Mouse (Mus musculus): ENCODE measurements around the gene Ralgapa2. TPM values are rescaled to one million over a fixed set of nuclear protein-coding genes. Genes with fewer than 3 reads are reported as not detected.

Gene Ralgapa2
- total RNA-seq, 2 experiments from 2014 or later: 33.1 to 35.7 TPM

GRCm38 (mm10) chr2:146300500-146301020, 211.6 kb downstream of the Ralgapa2 start:
- DNase-seq: no peak

DNA sequence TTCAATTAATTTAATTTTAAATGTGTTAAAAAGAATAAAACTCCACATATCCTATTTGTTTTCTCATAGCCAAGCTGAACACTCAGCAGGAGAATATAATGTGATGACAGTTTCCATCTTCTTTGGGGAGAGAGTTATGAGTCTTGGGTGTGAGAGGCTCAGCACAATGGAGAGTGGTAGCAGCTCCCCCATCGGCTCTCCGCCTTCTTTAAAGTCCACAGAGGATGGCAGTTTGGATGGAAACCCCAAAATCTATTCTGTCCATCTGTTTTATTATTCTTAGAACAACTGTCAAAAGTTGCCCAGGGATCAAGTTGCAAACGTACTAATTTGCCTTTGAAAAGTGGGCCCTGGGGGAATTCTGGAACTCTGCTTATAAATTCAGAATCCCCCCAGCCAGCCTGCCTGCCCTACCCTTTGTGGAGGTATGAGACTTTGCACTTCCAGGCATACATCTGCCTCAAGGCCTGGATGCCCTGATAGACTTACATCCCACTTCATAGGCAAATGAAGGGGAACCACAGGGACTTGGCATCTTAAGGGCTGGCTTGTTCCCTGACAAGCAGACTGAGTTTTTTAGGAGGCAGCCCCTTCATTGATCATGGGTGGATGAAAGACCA, 212.2 kb downstream of the Ralgapa2 start:
- no peak for DNase-seq

- no peak for DNase-seq
Observed at GRCm38 (mm10) chr2:146293538-146293937, 218.6 kb downstream of the Ralgapa2 start.

DNA sequence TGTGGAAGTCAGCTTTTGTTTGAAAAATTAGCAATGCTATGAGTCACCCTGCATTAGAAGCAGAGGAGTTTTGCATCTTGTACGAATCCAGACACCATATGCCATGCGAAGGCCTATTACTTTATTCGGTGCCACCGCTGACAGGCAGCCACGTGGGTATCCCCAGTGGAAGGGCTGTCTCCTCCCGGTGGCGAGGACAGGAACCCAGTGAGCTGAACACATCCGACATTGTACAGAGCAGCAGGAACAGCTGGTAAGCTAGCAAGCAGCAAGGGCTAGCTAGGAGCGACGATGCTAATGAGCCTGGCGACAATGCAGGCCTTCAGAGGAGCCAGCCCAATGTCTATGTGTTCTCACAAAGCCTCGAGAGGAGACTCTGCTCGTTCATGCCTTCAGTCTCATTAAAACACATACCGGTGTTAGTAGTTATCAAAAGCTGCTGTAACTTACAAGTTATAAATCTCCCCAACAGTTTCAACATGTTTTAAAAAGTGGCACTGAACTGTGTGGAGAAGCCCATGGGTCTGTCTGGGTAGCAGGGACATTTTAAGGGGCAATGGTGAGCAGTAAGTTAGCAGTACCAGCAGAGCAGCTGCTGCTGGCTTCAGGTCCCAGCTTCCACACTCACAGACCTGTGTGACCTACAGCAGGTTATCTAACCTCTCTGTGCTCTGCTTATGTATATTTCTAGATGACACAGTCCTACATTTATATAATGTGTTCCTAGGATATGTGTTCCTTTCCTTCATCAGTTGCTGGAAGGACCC, 221.1 kb downstream of the Ralgapa2 start:
- no peak for DNase-seq

- DNase-seq: no peak
Observed at GRCm38 (mm10) chr2:146290366-146290765, 221.8 kb downstream of the Ralgapa2 start.

DNA sequence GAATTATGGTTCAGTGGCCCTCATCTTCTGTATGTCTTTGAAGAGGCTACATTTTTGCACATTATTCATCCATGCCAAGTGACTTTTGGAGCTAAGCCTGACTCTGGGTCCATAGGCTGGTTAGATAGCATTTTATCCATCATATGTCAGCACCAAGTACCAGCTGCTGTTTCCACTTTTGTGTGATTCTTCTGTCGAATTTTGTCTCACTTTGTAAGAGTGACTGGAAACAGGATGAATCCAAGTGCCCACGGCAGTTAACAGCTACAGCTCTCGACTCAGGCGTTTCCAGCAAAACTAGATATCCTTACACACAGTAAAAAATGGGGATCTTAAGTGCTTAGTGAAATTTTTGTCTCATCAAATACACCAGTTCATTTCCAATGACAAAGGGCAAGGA, 222.8 kb downstream of the Ralgapa2 start:
- DNase-seq: no peak

DNA sequence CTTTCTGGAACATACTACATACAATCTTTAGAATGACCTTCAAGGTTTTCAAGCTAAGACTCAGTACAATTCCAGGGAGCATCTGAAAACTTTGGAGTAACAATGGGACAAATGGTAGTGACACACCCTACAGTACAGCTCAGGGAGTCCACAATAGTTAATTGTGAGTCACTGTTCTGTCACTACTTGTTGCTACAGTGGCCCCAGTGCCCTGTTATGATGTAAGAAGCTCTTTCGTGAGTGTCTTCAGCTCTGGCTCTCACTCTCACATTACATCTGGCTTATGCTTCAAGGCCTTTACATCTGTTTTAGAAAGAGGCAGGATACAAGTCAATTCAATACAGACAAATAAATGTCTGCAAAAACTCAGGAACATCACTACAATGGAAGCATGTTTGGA, 223.8 kb downstream of the Ralgapa2 start:
- no peak for DNase-seq

- no peak for DNase-seq
Observed at GRCm38 (mm10) chr2:146287531-146287930, 224.6 kb downstream of the Ralgapa2 start.

GRCm38 (mm10) chr2:146281346-146281745, 230.8 kb downstream of the Ralgapa2 start:
- no peak for DNase-seq

GRCm38 (mm10) chr2:146280921-146281274, 231.2 kb downstream of the Ralgapa2 start:
- no peak for DNase-seq

- no peak for DNase-seq
Observed at GRCm38 (mm10) chr2:146280221-146280920, 231.8 kb downstream of the Ralgapa2 start.

GRCm38 (mm10) chr2:146279430-146280220, 232.5 kb downstream of the Ralgapa2 start:
- DNase-seq: no peak

DNA sequence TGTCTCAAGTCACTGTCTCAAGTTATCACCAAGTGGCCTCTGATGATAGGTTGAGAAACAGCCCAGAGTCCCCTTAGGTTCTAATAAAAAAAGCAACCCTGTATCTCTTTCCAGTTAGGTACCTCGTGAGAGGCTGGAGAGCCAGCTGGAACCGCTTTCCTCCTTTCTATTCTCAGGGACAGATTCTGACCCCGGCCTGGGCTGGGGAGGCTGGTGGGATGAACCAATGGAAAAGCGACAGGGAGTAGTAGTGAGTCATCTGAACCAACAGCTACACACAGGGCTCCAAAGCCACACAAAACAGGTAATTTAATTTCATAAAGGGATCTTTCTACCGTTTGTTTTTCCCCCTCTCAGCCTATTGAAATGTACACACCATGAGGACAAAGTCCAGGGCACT, 233.8 kb downstream of the Ralgapa2 start:
- DNase-seq: no peak

DNA sequence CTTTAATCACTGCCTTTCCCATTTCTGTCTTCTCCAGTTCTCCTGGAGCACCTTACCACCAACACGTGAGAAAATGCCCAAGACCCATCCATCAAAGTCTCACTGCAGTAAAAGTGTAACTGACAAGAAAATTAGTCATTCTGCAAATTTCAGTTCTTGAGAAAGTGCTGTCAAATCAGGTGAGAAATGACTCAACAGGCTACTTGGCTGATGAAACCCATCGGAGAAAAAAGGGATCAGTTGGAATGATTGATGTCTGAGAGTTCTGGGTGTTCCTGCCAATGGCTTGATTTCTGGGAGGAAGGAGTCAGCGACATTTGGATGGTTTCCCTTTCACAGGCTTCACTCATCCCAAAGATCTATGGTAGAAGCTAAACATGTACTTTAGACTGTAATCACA, 245.6 kb downstream of the Ralgapa2 start:
- DNase-seq: no peak

DNA sequence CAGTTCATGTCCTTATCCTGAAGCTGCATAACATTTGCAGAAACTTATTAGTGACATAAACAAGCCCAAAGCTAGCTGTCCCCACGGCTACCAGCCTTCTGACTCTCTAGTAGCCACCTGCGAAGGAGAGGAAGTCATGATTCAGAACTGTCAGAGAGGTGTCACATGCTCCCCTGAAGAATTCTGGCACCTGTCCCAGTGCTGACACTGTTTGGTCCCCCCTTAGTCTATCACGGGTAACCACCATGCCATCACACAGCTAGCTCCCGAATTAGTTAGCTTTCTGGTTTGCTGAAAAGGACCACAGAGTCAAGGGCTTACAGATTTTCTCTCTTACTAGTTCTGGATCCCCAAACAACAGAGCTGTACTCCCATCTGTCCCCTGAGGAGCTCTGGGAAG, 247.1 kb downstream of the Ralgapa2 start:
- peak; percentile 51 for DNase-seq

GRCm38 (mm10) chr2:146262966-146263365, 249.2 kb downstream of the Ralgapa2 start:
- no peak for DNase-seq

DNA sequence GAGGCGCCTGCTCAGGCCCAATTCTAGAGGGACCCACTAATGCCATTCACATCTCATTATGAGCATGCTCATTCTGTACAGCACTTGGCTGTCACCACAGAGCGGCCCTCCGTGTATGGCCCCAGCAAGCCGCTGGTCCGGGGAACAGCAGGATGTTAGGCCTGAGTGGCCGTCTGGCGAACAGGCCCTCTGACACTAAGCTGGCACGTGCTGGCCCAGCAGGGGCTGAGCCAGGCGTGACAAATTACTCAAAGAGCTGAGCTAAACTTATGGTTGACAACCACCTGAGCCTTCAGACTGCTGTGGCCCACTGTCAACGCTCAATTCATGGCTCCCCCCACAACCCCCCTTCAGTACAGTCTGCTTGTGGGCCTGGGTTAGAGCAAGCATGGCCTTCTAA, 249.9 kb downstream of the Ralgapa2 start:
- DNase-seq: peak; percentile 10

DNA sequence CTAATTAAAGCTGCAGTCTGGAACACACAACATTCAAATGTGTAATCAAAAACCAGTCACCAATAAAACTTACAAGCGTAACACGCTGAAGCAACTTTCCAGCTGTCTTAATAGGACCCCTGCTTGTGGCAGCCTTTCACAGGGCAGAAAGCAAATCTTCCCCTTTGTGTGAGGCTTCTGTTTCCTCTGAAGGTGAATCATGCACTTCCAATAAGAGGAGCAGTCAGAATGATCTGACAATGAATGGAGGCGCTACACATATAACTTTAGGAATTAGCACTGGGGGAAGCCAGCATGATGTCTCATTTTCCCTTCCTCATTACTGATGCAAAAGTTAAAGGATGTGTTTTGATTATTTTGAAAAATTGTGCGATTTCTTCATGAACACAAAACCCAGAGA, 251.0 kb downstream of the Ralgapa2 start:
- DNase-seq: no peak

GRCm38 (mm10) chr2:146259787-146260560, 252.2 kb downstream of the Ralgapa2 start:
- DNase-seq: no peak

GRCm38 (mm10) chr2:146258736-146259469, 253.2 kb downstream of the Ralgapa2 start:
- peak; percentile 37 for DNase-seq

DNA sequence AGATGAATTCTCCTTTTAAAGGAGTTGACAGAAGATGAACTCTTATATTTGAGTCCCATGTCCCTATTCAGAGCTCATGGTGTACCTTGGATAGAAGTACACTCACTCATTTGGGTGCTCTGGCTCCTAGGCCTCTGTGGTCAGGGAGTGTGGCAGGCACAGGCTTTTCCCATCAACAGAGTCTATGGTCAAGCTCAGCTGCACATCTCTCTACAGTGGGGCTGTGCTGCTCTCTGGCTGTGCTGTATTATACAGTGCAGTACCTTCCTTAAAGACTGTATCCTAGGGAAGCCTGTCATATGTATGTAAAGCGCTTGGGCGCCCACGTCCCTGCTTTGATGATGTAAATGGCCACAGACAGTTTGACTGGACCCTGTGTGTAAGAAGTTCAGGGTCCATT, 254.5 kb downstream of the Ralgapa2 start:
- DNase-seq: no peak

All from heart, postnatal 4 days (tissue).